Mouse (Mus musculus) T-helper 2 cell (primary cell): ENCODE measurements around the gene Kcns3.

Experiments used
- in situ Hi-C: fragments of 300-600 bp; cut with MboI, MseI; formaldehyde crosslinking; loops from one replicate; pipeline ENCODE4 v1.15.1; 2025; ENCODE audit warnings: high pct_unique_total_duplicates

The Kcns3 gene

DNA sequence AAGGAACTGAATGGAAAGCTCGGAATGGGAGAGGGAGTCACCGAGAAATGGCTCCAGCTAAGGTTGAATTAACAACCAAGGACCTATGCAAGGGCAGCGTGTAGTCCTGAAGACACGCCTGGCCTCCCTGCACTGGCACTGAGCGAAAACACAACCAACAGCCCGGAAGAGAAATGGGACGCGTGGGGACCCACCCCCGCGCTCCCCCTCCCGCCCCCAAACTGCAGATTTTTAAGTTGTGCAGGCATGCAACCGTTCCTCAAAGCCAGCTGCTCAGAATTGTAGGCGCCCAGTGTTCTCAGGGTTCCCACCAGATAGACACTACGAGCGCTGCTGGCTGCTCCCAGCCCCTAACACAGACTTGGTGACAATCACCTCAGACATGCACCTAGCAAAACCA lies at the start of gene Kcns3:
Kcns3 (minus strand) TSS at position 42 of the 400 bp plus-strand sequence.
- in situ Hi-C loops: no loop called here

DNA sequence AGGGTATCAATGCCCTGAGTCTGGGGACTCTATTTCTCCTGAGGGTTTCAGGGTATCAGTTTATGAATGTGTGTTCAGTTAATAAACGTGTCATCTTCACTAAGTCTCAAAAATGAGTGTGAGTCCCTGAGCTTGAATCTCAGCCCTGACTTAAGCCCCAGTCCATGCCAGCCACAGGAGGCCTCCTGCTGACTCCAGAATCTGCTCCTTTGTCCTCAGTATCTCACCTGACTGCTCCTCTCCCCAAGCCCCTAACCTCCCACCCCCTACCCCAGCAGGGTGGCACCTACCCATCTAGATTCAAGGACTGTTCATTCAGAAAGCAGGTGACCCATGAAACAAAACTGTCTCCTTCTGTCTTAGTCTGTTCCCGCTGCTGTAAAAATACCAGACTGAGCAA lies 47.7 kb upstream of the Kcns3 start:
- in situ Hi-C loops: loop anchor here (5.0 kb wide), 1 partner anchor 89 kb away; no protein-coding TSS in a partner anchor

DNA sequence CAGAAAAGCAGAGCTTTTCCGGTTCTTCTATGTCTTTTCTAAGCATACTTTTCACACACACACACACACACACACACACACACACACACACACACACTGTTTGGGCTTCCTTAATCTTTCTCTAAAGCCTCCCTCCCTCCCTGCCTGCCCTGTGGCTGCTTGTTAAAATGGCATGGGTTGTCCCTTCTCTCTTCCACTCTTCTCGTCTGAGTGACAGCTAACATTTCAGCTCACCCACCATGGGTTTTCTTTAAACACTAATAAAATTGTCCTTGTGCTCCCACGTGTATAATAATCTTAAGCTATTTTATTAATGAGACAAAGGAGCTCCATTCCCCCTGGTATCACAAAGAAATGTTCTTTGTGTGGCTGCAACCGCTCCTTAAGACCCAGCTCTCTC lies 47.2 kb upstream of the Kcns3 start:
- in situ Hi-C loops: loop anchor here (5.0 kb wide), 1 partner anchor 89 kb away; no protein-coding TSS in a partner anchor

DNA sequence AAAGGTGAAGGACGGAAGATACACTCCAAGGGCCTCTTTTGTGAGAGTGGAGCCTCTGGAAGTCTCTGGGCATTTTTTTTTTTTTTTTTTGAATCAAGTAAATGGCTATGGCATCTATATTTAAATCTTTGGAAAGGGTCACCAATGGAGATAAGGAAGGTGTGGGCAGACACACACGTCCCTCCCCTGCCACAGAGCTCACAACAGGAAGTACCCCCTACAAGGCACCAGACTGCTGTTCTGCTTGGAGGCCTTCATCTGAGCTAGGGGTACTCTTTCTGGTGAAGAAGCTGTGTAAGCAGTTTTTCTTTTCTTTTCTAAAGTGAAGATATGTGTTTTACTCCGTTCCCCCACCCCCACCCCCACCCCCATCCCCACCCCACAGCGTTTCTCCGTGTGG lies 46.0 kb upstream of the Kcns3 start:
- in situ Hi-C loops: loop anchor here (5.0 kb wide), 1 partner anchor 90 kb away; no protein-coding TSS in a partner anchor

GRCm38 (mm10) chr12:11196142-11196597 lies 45.3 kb upstream of the Kcns3 start:
- in situ Hi-C loops: loop anchor here (5.0 kb wide), 1 partner anchor 91 kb away; no protein-coding TSS in a partner anchor

- in situ Hi-C loops: loop anchor here (5.0 kb wide), 1 partner anchor 92 kb away; no protein-coding TSS in a partner anchor
These were observed 44.2 kb upstream of the Kcns3 start for GRCm38 (mm10) chr12:11195031-11195430.

- in situ Hi-C loops: loop anchor here (5.0 kb wide), 1 partner anchor 581 kb away; no protein-coding TSS in a partner anchor
These were observed 27.8 kb upstream of the Kcns3 start for GRCm38 (mm10) chr12:11178486-11179154.

- in situ Hi-C loops: loop anchor here (5.0 kb wide), 1 partner anchor 580 kb away; no protein-coding TSS in a partner anchor
These were observed 26.8 kb upstream of the Kcns3 start for GRCm38 (mm10) chr12:11177408-11178394.

DNA sequence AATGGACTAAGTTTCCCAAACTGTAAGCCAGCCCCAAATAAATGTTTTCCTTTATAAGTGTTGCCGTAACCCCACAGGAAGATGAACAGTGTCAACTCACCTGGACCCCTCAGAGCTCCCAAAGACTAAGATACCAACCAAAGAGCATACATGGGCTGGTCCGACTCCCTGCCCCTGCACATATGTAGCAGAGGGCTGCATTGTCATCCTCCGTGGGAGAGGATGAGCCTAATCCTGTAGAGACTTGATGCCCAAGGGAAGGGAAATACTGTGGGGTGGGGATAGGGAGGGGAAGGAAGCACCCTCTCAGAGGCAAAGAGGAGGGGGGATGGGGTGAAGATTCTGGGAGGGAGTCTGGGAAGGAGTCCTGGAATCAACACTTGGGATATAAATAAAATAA lies 7.8 kb upstream of the Kcns3 start:
- in situ Hi-C loops: no loop called here

DNA sequence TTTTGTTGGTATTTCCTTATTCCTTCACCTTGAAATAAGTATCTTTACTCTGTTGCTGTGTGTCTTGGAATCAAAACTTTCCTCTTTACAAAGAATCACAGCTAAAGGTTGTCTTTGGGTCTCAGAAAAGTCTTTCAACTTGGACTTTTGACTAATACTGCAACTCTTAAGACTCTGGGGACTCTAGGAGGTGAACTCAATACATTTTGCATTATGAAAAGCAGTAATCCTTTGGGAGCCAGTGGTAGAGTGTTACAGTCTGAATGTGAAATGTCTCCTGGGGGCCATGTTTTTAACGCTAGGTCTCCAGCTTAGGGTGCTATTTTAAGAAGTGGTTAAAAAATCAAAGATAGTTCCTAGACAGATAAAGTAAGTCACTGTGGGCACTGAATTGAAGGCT lies 4.3 kb upstream of the Kcns3 start:
- in situ Hi-C loops: no loop called here

- in situ Hi-C loops: no loop called here
These were observed 2.7 kb upstream of the Kcns3 start for GRCm38 (mm10) chr12:11153587-11153986.

GRCm38 (mm10) chr12:11150192-11150935 lies 492 bp downstream of the Kcns3 start:
- in situ Hi-C loops: no loop called here

- in situ Hi-C loops: loop anchor here (25.0 kb wide), 1 partner anchor 1087 kb away; no protein-coding TSS in a partner anchor
These were observed 1.2 kb downstream of the Kcns3 start for GRCm38 (mm10) chr12:11149421-11150191.

- in situ Hi-C loops: loop anchor here (25.0 kb wide), 1 partner anchor 1087 kb away; no protein-coding TSS in a partner anchor
These were observed 1.8 kb downstream of the Kcns3 start for GRCm38 (mm10) chr12:11149121-11149420.

DNA sequence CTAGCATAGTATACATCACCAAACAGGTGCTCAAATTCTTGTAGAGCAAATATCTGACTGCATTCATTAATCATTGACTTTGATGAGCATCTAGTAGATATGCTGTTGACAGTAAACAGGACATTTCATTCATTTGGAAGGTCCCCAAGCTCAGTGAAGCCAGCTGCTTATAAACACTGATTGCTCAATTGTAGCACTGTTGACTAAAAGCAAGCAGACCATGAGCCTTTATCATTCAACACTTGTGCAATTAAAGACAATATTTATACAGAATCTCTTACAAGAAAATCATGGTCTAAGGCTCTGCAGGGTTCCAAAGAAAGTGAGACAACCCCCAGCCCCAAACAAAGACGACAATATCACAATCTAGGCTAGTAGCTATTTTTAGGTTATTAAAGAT lies 6.0 kb downstream of the Kcns3 start:
- in situ Hi-C loops: loop anchor here (25.0 kb wide), 1 partner anchor 1083 kb away; no protein-coding TSS in a partner anchor

GRCm38 (mm10) chr12:11132418-11132817 lies 18.4 kb downstream of the Kcns3 start:
- in situ Hi-C loops: loop anchor here (25.0 kb wide), 1 partner anchor 1070 kb away; no protein-coding TSS in a partner anchor

- in situ Hi-C loops: loop anchor here (25.0 kb wide), 1 partner anchor 1067 kb away; no protein-coding TSS in a partner anchor
These were observed 21.7 kb downstream of the Kcns3 start for GRCm38 (mm10) chr12:11129188-11129587.

GRCm38 (mm10) chr12:11126186-11126759 lies 24.6 kb downstream of the Kcns3 start:
- in situ Hi-C loops: loop anchor here (25.0 kb wide), 1 partner anchor 1064 kb away; no protein-coding TSS in a partner anchor

DNA sequence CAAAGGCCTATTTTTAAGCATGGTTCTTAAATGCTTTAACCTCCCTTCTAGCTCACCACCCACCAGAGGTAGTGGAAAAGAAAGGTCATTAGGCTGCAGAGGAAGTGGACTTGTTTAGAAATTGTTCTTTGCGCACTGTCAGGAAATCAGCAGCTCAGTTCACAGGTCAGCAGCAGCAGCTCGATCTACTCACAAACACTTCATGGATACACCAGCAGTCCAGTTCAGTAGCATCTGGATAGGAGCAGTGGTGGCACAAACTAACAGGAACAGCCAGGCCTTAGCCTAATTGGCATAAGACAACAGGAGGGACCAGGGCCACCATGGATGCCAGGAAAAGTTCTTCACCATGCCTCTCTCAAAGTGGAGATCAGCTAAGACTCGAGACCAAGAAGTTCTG lies 49.3 kb downstream of the Kcns3 start:
- in situ Hi-C loops: no loop called here
